Comparison of ENCODE assay signal across 8 mouse cellular contexts in the genomic region with DNA sequence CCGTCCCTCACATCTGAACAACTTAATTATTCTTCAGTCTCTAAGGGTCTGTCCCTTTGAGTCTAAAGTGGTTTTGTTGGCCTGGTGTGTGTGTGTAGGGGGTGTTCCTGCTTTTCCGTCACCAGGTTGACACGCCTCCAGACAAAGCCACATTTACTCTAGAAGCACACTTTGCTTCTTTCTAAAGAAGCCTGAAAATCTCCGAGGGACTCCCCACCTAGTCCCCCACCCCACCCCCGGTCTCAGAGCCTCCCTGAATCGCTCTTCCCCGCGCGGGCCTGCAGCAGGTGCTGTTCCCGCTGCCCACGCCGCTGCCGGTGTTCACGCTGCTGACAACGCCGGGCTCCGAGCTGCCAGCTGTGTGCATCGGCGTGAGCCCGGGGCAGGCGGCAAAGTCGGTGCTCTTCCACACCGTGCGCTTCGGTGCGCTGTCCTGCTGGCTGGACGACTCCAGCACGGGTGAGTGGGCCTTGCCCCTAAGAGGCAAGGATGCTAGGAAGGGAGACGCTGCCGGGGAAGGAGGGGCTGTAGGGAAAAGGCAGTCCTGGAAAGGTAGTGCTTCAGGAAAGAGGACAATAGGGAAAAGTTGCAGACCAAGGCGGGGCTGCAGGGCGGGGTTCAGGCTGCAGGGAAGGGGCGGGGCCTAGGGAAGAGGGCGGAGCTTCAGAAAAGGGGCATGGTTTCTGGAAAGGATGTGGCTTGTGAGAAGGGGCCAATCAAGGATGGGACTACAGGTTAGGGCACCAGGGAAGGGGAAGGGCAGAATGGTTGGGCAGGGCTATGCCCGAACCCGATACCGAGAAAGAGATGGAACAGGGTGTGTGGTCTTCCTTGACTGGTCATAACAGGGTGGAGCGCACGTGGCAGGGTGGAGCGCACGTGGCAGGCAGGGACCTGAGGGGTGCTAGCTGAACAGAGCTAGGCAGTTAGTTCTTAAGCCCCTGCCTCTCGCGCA. TPM values are rescaled to one million over a fixed set of nuclear protein-coding genes. Genes with fewer than 3 reads are reported as not detected.
DNase-seq lines count a peak whose midpoint lies in the region; ATAC-seq and TF ChIP-seq lines count a peak whose summit lies in the region.

No protein-coding gene starts in this region.

- H3K4me1 ChIP-seq in ES-E14 (ENCODE audit: control insufficient read depth in 2 of 2, insufficient read depth in 2 of 2, low read length in 2 of 2, poor library complexity in 1 of 2) = no peaks in the 10 kb centered on the region
- H3K4me1 ChIP-seq in brown adipose tissue, adult 24 weeks (ENCODE audit: control insufficient read depth, insufficient read depth, insufficient read length, low read length) = no peaks in the 10 kb centered on the region; the same call in 1 of the 2 replicates
- peaks cover 9% of the 10 kb centered on the region for H3K4me1 ChIP-seq in hindbrain, embryonic 16.5 days (ENCODE audit: control insufficient read depth, insufficient read depth, low read depth, low read length)
- H3K4me1 ChIP-seq in limb, embryonic 14.5 days (ENCODE audit: control insufficient read depth, insufficient read depth, low read length) = no peaks in the 10 kb centered on the region
- 0 out of 2 replicates have a peak, but pooled peaks cover 6% of the 10 kb centered on the region for H3K4me1 ChIP-seq in midbrain, embryonic 14.5 days (ENCODE audit: control insufficient read depth, insufficient read depth, low read length)

- peak; percentile 92 for DNase-seq in ES-E14 (ENCODE audit: low read depth, low spot score)
- peak; percentile 65 for DNase-seq in gastrocnemius, adult 18-20 months (ENCODE audit: low spot score)
- peak; percentile 72 for DNase-seq in limb, embryonic 14.5 days (ENCODE audit: low spot score)
- DNase-seq in midbrain, embryonic 14.5 days = peak; percentile 70
- DNase-seq in spleen, postnatal 10 days (ENCODE audit: low spot score in 2 of 2) = peak; percentile 78 to 92
- no peak for DNase-seq in layer of hippocampus, adult 9-10 months (ENCODE audit: low spot score)

- H3K9ac ChIP-seq in ES-E14 (ENCODE audit: insufficient read depth, low read depth, low read length, poor library complexity, severe bottlenecking) = peak overlapping the region; percentile 19
- H3K9ac ChIP-seq in hindbrain, embryonic 16.5 days (ENCODE audit: low read depth, low read length) = peak overlapping the region; percentile 79
- peak overlapping the region; percentile 66 for H3K9ac ChIP-seq in limb, embryonic 14.5 days (ENCODE audit: low read depth, low read length, severe bottlenecking)
- peak overlapping the region; percentile 72 for H3K9ac ChIP-seq in midbrain, embryonic 14.5 days (replicated peaks; ENCODE audit: low read length)

- no peaks in the 10 kb centered on the region for H3K9me3 ChIP-seq in ES-E14 (ENCODE audit: control insufficient read depth, insufficient read depth, low read depth, low read length)
- no peaks in the 10 kb centered on the region for H3K9me3 ChIP-seq in hindbrain, embryonic 16.5 days (ENCODE audit: control insufficient read depth, low read length)
- H3K9me3 ChIP-seq in limb, embryonic 14.5 days (ENCODE audit: control insufficient read depth, low read length) = no peaks in the 10 kb centered on the region
- H3K9me3 ChIP-seq in midbrain, embryonic 14.5 days (ENCODE audit: control insufficient read depth, low read length) = no peaks in the 10 kb centered on the region

- H3K27ac ChIP-seq in ES-E14 (ENCODE audit: insufficient read depth, low read depth, low read length, poor library complexity, severe bottlenecking) = no peak overlapping the region
- H3K27ac ChIP-seq in brown adipose tissue, adult 24 weeks (replicated peaks; ENCODE audit: low read depth, low read length) = no peak overlapping the region
- H3K27ac ChIP-seq in hindbrain, embryonic 16.5 days (ENCODE audit: low read depth, low read length) = peak overlapping the region; percentile 68
- H3K27ac ChIP-seq in limb, embryonic 14.5 days (replicated peaks; ENCODE audit: low read depth, low read length) = peak overlapping the region; percentile 80
- H3K27ac ChIP-seq in midbrain, embryonic 14.5 days (replicated peaks; ENCODE audit: low read depth, low read length) = peak overlapping the region; percentile 55; the same call in 1 of the 2 replicates

- peak; percentile 65; the same call in 1 of the 2 replicates for TF ChIP-seq POLR2A in limb, embryonic 14.5 days (IDR thresholded peaks at IDR 0.05; ENCODE audit: borderline replicate concordance, extremely low read depth, insufficient read depth, insufficient read length)

- H3K27me3 ChIP-seq in hindbrain, embryonic 16.5 days (replicated peaks; ENCODE audit: control insufficient read depth, insufficient read depth, low read length) = 0 out of 2 replicates have a peak, but pooled peaks cover 3% of the 10 kb centered on the region
- no peaks in the 10 kb centered on the region for H3K27me3 ChIP-seq in limb, embryonic 14.5 days (ENCODE audit: control insufficient read depth, insufficient read depth, low read length)
- no peaks in the 10 kb centered on the region for H3K27me3 ChIP-seq in midbrain, embryonic 14.5 days (ENCODE audit: control insufficient read depth, insufficient read depth, low read length)

- 6% methylated on average over 43 of the region's 43 CpGs for WGBS in hindbrain, embryonic 16.5 days
- WGBS in limb, embryonic 14.5 days = 5% methylated on average over 43 of the region's 43 CpGs
- WGBS in midbrain, embryonic 14.5 days = 6% methylated on average over 43 of the region's 43 CpGs

- H3K4me2 ChIP-seq in hindbrain, embryonic 16.5 days (ENCODE audit: low read length) = peak overlapping the region; percentile 92
- H3K4me2 ChIP-seq in limb, embryonic 14.5 days (replicated peaks; ENCODE audit: low read depth, low read length, severe bottlenecking) = peak overlapping the region; percentile 86
- peak overlapping the region; percentile 85 for H3K4me2 ChIP-seq in midbrain, embryonic 14.5 days (ENCODE audit: low read length)

- H3K36me3 ChIP-seq in ES-E14 (ENCODE audit: control insufficient read depth, insufficient read depth, low read length, poor library complexity, severe bottlenecking) = no peaks in the 10 kb centered on the region
- H3K36me3 ChIP-seq in hindbrain, embryonic 16.5 days (ENCODE audit: control insufficient read depth, insufficient read depth, low read length) = no peaks in the 10 kb centered on the region
- H3K36me3 ChIP-seq in limb, embryonic 14.5 days (ENCODE audit: control insufficient read depth, insufficient read depth, low read length) = no peaks in the 10 kb centered on the region
- no peaks in the 10 kb centered on the region for H3K36me3 ChIP-seq in midbrain, embryonic 14.5 days (ENCODE audit: control insufficient read depth, insufficient read depth, low read length)

- peak overlapping the region; percentile 65 to 77 for H3K4me3 ChIP-seq in ES-E14 (ENCODE audit: insufficient read depth in 1 of 2, low read depth in 1 of 2, low read length in 2 of 2, poor library complexity in 1 of 2, severe bottlenecking in 1 of 2)
- H3K4me3 ChIP-seq in brown adipose tissue, adult 24 weeks (ENCODE audit: insufficient read depth, low read depth, low read length) = peak overlapping the region; percentile 36
- H3K4me3 ChIP-seq in hindbrain, embryonic 16.5 days (ENCODE audit: low read length) = peak overlapping the region; percentile 53
- H3K4me3 ChIP-seq in limb, embryonic 14.5 days (replicated peaks; ENCODE audit: low read length) = peak overlapping the region; percentile 52
- H3K4me3 ChIP-seq in midbrain, embryonic 14.5 days (replicated peaks; ENCODE audit: low read depth, low read length) = peak overlapping the region; percentile 47

- in situ Hi-C loops in ES-E14 (cut with MboI; ENCODE audit: low sequenced_read_pairs in 2 of 2, unreplicated experiment in 2 of 2) = no loop called here

- ATAC-seq in hindbrain, embryonic 16.5 days = peak; percentile 78
- peak; percentile 85 for ATAC-seq in limb, embryonic 14.5 days (ENCODE audit: low FRiP score, low read depth)
- ATAC-seq in midbrain, embryonic 14.5 days (ENCODE audit: low FRiP score, low TSS enrichment) = peak; percentile 64

TF ChIP-seq in ES-E14, 5 proteins besides CTCF, POLR2A, EP300 and RAD21:
- TF ChIP-seq HCFC1 (IDR thresholded peaks at IDR 0.05; ENCODE audit: borderline replicate concordance, insufficient read depth, low read length) (0 out of 2 replicates have a peak, but pooled peaks have one; percentile 19), MAFK (IDR thresholded peaks at IDR 0.05; ENCODE audit: insufficient read depth, low read depth, low read length) (no peak)
TF ChIP-seq in ES-E14: peak in this region for 1.

RNA-seq across cellular contexts. Expression of a gene that starts 19.1 kb away (rescaled TPM):
- total RNA-seq in ES-E14 (2012; rRNA removed) = 14.8 and 15.6 TPM in 2 replicates
- polyA plus RNA-seq in brown adipose tissue, adult 24 weeks (2012; ENCODE audit: insufficient read depth, insufficient read length, missing spikeins) = 0.63 and 1.4 TPM in 2 replicates
- under 1 TPM; 0.24 to 0.59 TPM for total RNA-seq in gastrocnemius, adult 18-20 months (2021)
- polyA plus RNA-seq in hindbrain, embryonic 16.5 days (2015; fragmentation: Nextera tagmentation; extraction: Ambion mirVana) = 10.7 and 13.8 TPM in 2 replicates
- polyA plus RNA-seq in limb, embryonic 14.5 days (2012; rRNA removed) = 9.3 and 9.5 TPM in 2 replicates
- 6.4 and 7.0 TPM in 2 replicates for polyA plus RNA-seq in limb, embryonic 14.5 days (2014; fragmentation: Nextera tagmentation; extraction: Ambion mirVana)
- polyA plus RNA-seq in midbrain, embryonic 14.5 days (2014; fragmentation: Nextera tagmentation; extraction: Ambion mirVana) = 5.5 and 10.2 TPM in 2 replicates

RNA-seq across cellular contexts. Expression of a gene that starts 19.3 kb away (rescaled TPM):
- 474 and 500 TPM in 2 replicates for total RNA-seq in ES-E14 (2012; rRNA removed)
- 165 and 216 TPM in 2 replicates for polyA plus RNA-seq in brown adipose tissue, adult 24 weeks (2012; ENCODE audit: insufficient read depth, insufficient read length, missing spikeins)
- 100 to 1,000 TPM; 128 TPM for total RNA-seq in gastrocnemius, adult 18-20 months (2021)
- polyA plus RNA-seq in hindbrain, embryonic 16.5 days (2015; fragmentation: Nextera tagmentation; extraction: Ambion mirVana) = 282 and 295 TPM in 2 replicates
- polyA plus RNA-seq in limb, embryonic 14.5 days (2012; rRNA removed) = 473 and 518 TPM in 2 replicates
- 450 TPM in 2 replicates for polyA plus RNA-seq in limb, embryonic 14.5 days (2014; fragmentation: Nextera tagmentation; extraction: Ambion mirVana)
- 320 and 343 TPM in 2 replicates for polyA plus RNA-seq in midbrain, embryonic 14.5 days (2014; fragmentation: Nextera tagmentation; extraction: Ambion mirVana)

RNA-seq across cellular contexts. Expression of a gene that starts 38.8 kb away (rescaled TPM):
- total RNA-seq in ES-E14 (2012; rRNA removed) = 566 and 627 TPM in 2 replicates
- 122 and 135 TPM in 2 replicates for polyA plus RNA-seq in brown adipose tissue, adult 24 weeks (2012; ENCODE audit: insufficient read depth, insufficient read length, missing spikeins)
- 10 to 100 TPM; 29.6 to 46.1 TPM for total RNA-seq in gastrocnemius, adult 18-20 months (2021)
- 146 and 172 TPM in 2 replicates for polyA plus RNA-seq in hindbrain, embryonic 16.5 days (2015; fragmentation: Nextera tagmentation; extraction: Ambion mirVana)
- 268 and 299 TPM in 2 replicates for polyA plus RNA-seq in limb, embryonic 14.5 days (2012; rRNA removed)
- polyA plus RNA-seq in limb, embryonic 14.5 days (2014; fragmentation: Nextera tagmentation; extraction: Ambion mirVana) = 295 and 304 TPM in 2 replicates
- 102 and 118 TPM in 2 replicates for polyA plus RNA-seq in midbrain, embryonic 14.5 days (2014; fragmentation: Nextera tagmentation; extraction: Ambion mirVana)

Comparison
In these comparisons a context has a peak if more than half of its experiments do, and no peak if none do; other contexts are left out.
1. H3K27ac ChIP-seq: peak in hindbrain, embryonic 16.5 days (single experiment), limb, embryonic 14.5 days (single experiment) and midbrain, embryonic 14.5 days (single experiment); none in ES-E14 (single experiment) and brown adipose tissue, adult 24 weeks (single experiment).
2. H3K9ac ChIP-seq: peak in every context shown above with its lines; median percentile 79 in hindbrain, embryonic 16.5 days; 72 in midbrain, embryonic 14.5 days; 66 in limb, embryonic 14.5 days; 19 in ES-E14.
3. Peak in every context shown above with its lines, with median percentiles within 50 percentile points of each other: H3K4me3 ChIP-seq, ATAC-seq and H3K4me2 ChIP-seq.